Mouse (Mus musculus): ENCODE data around the gene Prkcb. TPM values are rescaled to one million over a fixed set of nuclear protein-coding genes. Genes with fewer than 3 reads are reported as not detected.
"Not testable (repeated sequence)": the region's sequence is repeated elsewhere in the genome, so short reads cannot be mapped to it uniquely, and the experiment has no call there.

Prkcb gene
- 2.5 and 6.1 TPM in 2 replicates for polyA plus RNA-seq (2012; rRNA removed)

DNA sequence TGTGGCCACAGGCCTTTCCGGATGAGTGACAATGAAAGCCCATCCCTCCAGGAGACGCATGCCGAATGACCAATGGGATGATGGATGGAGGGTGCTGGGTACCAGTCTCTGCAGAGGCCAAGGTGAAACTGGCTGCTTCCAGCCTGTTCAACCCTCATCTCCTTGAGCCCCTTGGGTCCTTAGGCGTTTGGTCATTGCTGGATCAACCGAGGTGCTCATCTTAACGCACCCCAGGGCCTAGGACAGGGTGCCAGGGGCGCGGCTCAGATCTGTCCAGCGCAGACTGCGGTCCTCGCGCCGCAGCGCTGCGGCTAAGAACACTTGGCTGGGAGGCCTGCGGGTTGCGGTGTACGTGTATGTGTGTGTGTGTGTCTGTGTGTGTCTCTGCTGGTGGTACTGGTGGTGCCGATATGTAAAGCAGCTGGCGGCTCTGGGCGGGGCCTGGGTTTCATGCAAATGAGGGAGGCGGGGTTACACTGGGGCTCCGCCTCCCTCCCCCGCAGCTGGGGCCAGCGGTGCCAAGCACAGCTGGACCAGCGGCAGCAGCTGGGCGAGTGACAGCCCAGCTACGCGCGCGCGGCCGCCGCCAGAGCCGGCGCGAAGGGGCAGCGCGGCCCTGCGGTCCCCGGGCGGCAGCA, at the start of gene Prkcb:
Gene Prkcb, plus strand, starts transcription at position 147 of the 638 bp plus-strand sequence.
- H3K4me1 ChIP-seq (ENCODE audit: control insufficient read depth, insufficient read depth, low read length), result no peaks in the 10 kb centered on the region
- DNase-seq, result peak; percentile 25
- H3K36me3 ChIP-seq (ENCODE audit: control insufficient read depth, insufficient read depth, low read length), result no peaks in the 10 kb centered on the region
- no peaks in the 10 kb centered on the region; the same call in none of the 2 replicates for H3K27me3 ChIP-seq (replicated peaks; ENCODE audit: control insufficient read depth, insufficient read depth, low read length)
- H3K4me3 ChIP-seq (ENCODE audit: insufficient read depth, low read depth, low read length), result peak within 1 kb of the TSS; percentile 46
- no peak for TF ChIP-seq CTCF (conservative IDR thresholded peaks at IDR 0.05; ENCODE audit: insufficient read depth, insufficient read length, low read depth, low read length)
- TF ChIP-seq POLR2A (IDR thresholded peaks at IDR 0.05; ENCODE audit: low read depth, low read length), result no peak
- WGBS, result 6% methylated on average over 35 of the region's 42 CpGs
- H3K27ac ChIP-seq (ENCODE audit: insufficient read depth, low read depth, low read length), result no peak within 1 kb of the TSS

GRCm38 (mm10) chr7:122238939-122239338, 49.6 kb upstream of the Prkcb start:
- H3K27ac ChIP-seq (ENCODE audit: insufficient read depth, low read depth, low read length), result no peak overlapping the region
- H3K4me1 ChIP-seq (ENCODE audit: control insufficient read depth, insufficient read depth, low read length), result no peaks in the 10 kb centered on the region
- no peaks in the 10 kb centered on the region for H3K27me3 ChIP-seq (replicated peaks; ENCODE audit: control insufficient read depth, insufficient read depth, low read length)
- TF ChIP-seq POLR2A (IDR thresholded peaks at IDR 0.05; ENCODE audit: low read depth, low read length) (no peak), CTCF (conservative IDR thresholded peaks at IDR 0.05; ENCODE audit: insufficient read depth, insufficient read length, low read depth, low read length) (no peak)
- no peaks in the 10 kb centered on the region for H3K36me3 ChIP-seq (ENCODE audit: control insufficient read depth, insufficient read depth, low read length)
- no peak for DNase-seq
- WGBS, result 93% methylated on average over 2 of the region's 2 CpGs
- H3K4me3 ChIP-seq (ENCODE audit: insufficient read depth, low read depth, low read length), result no peak overlapping the region

DNA sequence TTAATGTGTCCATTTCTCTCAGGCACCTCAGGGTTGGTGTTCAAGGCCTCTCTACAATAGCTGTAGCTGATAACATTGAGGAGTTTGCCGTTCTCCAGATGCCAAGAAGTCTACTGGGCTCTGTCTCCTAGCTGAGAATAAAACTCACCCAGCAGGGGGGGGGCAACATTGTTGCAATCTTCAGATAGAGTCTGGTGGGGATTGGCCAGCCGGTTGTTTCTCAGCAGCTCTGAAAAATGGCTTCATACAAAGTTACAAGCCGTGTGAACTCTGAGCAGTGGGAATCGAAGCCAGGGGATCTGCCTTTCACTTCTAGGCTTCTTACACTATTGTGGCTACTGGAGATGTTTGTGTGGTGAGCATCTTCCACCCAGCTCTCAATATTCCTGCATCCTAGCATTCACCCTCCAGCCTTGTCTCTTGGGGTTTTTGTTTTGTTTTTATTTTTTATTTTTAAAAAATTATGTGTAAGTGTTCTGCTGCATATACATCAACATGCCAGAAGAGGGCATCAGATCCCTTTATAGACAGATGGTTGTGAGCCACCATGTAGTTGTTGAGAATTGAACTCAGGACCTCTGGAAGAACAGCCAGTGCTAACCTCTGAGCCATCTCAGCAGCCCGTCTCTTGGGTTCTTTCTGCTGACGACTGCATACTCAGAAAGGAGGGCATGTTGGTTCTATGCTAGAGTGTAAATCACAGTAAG, 48.0 kb upstream of the Prkcb start:
- Histone ChIP-seq H3K27me3 (replicated peaks; ENCODE audit: control insufficient read depth, insufficient read depth, low read length) (no peaks in the 10 kb centered on the region), H3K27ac (ENCODE audit: insufficient read depth, low read depth, low read length) (no peak overlapping the region), H3K4me3 (ENCODE audit: insufficient read depth, low read depth, low read length) (no peak overlapping the region), H3K4me1 (ENCODE audit: control insufficient read depth, insufficient read depth, low read length) (no peaks in the 10 kb centered on the region), H3K36me3 (ENCODE audit: control insufficient read depth, insufficient read depth, low read length) (no peaks in the 10 kb centered on the region)
- TF ChIP-seq POLR2A (IDR thresholded peaks at IDR 0.05; ENCODE audit: low read depth, low read length) (no peak), CTCF (conservative IDR thresholded peaks at IDR 0.05; ENCODE audit: insufficient read depth, insufficient read length, low read depth, low read length) (no peak)
- DNase-seq, result no peak
- 79% methylated on average over 6 of the region's 6 CpGs for WGBS

DNA sequence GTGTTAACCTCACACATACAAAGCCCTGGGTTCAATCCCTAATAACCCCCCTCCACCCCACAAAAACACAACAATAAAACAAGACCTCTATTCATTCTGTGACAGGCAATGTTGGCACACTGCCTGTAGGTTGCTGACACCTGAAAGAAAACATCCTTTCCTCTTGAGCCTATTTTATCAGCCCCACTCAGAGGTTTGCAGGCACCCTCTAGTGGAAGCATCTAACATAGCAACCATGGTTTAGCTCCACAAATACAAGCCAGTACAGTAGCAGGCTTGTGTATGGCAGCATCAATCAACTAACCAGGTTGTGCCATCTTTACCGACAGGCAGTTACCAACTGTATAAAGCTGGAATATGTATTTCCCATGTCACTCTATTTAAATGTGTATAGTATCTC, 46.3 kb upstream of the Prkcb start:
- Histone ChIP-seq H3K27ac (ENCODE audit: insufficient read depth, low read depth, low read length) (no peak overlapping the region), H3K4me3 (ENCODE audit: insufficient read depth, low read depth, low read length) (no peak overlapping the region), H3K4me1 (ENCODE audit: control insufficient read depth, insufficient read depth, low read length) (no peaks in the 10 kb centered on the region), H3K27me3 (replicated peaks; ENCODE audit: control insufficient read depth, insufficient read depth, low read length) (no peaks in the 10 kb centered on the region), H3K36me3 (ENCODE audit: control insufficient read depth, insufficient read depth, low read length) (no peaks in the 10 kb centered on the region)
- peak; percentile 47 for DNase-seq
- 39% methylated on average over 1 of the region's 1 CpGs for WGBS
- TF ChIP-seq POLR2A (IDR thresholded peaks at IDR 0.05; ENCODE audit: low read depth, low read length) (no peak), CTCF (conservative IDR thresholded peaks at IDR 0.05; ENCODE audit: insufficient read depth, insufficient read length, low read depth, low read length) (peak; percentile 57)

GRCm38 (mm10) chr7:122242744-122243143, 45.8 kb upstream of the Prkcb start:
- not testable (repeated sequence) for H3K27ac ChIP-seq (ENCODE audit: insufficient read depth, low read depth, low read length); DNase-seq; H3K36me3 ChIP-seq (ENCODE audit: control insufficient read depth, insufficient read depth, low read length); H3K27me3 ChIP-seq (replicated peaks; ENCODE audit: control insufficient read depth, insufficient read depth, low read length); H3K4me1 ChIP-seq (ENCODE audit: control insufficient read depth, insufficient read depth, low read length); H3K4me3 ChIP-seq (ENCODE audit: insufficient read depth, low read depth, low read length)

DNA sequence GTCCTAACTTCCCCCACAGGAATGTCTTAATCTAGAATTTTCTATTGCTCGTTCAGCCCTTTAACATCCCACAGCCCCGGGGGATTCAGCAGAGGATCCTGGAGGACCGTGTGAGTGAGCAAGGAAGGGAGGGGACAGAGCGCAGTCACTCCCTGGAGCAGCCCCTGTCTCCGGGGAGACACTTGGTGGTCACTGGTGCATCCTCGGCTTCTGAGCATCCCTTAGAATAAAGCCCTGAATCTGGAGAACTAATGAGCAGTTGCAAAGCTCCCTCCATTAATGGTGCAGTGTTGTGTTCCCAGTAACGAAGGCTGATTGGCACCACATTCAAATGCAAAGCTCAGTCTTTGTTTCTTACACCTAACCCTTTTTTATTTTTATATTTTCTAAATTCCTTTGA, 44.4 kb upstream of the Prkcb start:
- Histone ChIP-seq H3K27ac (ENCODE audit: insufficient read depth, low read depth, low read length) (no peak overlapping the region), H3K36me3 (ENCODE audit: control insufficient read depth, insufficient read depth, low read length) (no peaks in the 10 kb centered on the region), H3K4me1 (ENCODE audit: control insufficient read depth, insufficient read depth, low read length) (no peaks in the 10 kb centered on the region), H3K27me3 (replicated peaks; ENCODE audit: control insufficient read depth, insufficient read depth, low read length) (no peaks in the 10 kb centered on the region), H3K4me3 (ENCODE audit: insufficient read depth, low read depth, low read length) (no peak overlapping the region)
- 48% methylated on average over 7 of the region's 7 CpGs for WGBS
- no peak for TF ChIP-seq POLR2A (IDR thresholded peaks at IDR 0.05; ENCODE audit: low read depth, low read length)
- TF ChIP-seq CTCF (conservative IDR thresholded peaks at IDR 0.05; ENCODE audit: insufficient read depth, insufficient read length, low read depth, low read length), result no peak
- DNase-seq, result no peak

DNA sequence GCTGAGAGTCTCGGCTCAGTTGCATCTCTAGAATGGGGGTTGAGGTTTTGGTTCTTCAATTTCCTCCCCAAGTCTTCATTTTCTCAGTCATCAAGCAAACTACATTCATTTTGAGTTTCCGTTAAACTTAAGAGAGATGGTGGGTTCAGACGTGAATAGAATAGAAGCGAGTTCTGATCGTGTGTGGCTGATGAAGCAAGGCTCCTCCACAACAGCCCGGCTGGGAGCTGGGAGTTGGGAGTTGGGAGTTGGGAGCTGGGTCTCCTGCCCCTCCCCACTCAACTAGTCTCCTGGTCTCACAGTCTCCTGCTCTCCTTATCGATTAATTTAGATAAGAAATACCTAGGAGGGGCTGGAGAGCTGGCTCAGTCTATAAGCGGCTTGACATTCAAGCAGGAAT, 44.0 kb upstream of the Prkcb start:
- DNase-seq, result no peak
- Histone ChIP-seq H3K27ac (ENCODE audit: insufficient read depth, low read depth, low read length) (no peak overlapping the region), H3K4me3 (ENCODE audit: insufficient read depth, low read depth, low read length) (no peak overlapping the region), H3K4me1 (ENCODE audit: control insufficient read depth, insufficient read depth, low read length) (no peaks in the 10 kb centered on the region), H3K27me3 (replicated peaks; ENCODE audit: control insufficient read depth, insufficient read depth, low read length) (no peaks in the 10 kb centered on the region), H3K36me3 (ENCODE audit: control insufficient read depth, insufficient read depth, low read length) (no peaks in the 10 kb centered on the region)
- 78% methylated on average over 8 of the region's 8 CpGs for WGBS
- TF ChIP-seq CTCF (conservative IDR thresholded peaks at IDR 0.05; ENCODE audit: insufficient read depth, insufficient read length, low read depth, low read length), result no peak
- TF ChIP-seq POLR2A (IDR thresholded peaks at IDR 0.05; ENCODE audit: low read depth, low read length), result no peak
